Mouse (Mus musculus) lung, embryonic 16.5 days (tissue): ENCODE results near the gene Ms4a1. TPM values are rescaled to one million over a fixed set of nuclear protein-coding genes. Genes with fewer than 3 reads are reported as not detected.
A peak's percentile ranks its signal among the peaks of the same experiment; 100 is the strongest.
"Not testable (repeated sequence)": the region's sequence is repeated elsewhere in the genome, so short reads cannot be mapped to it uniquely, and the experiment has no call there.

Source experiments
- ATAC-seq: fragments of 200-750 bp; cut with Nextera tagmentation; 2 replicates; pipeline ENCODE4 v1.8.0; 2017; ENCODE audit warnings: low read depth, mild to moderate bottlenecking, moderate library complexity
- H3K27ac ChIP-seq: fragments of 300-500 bp; sonication (generic); 2 replicates; pipeline ENCODE4 v1.5.1; 2014; ENCODE audit warnings: mild to moderate bottlenecking, control low read depth, low read length
- H3K27me3 ChIP-seq: fragments of 300-500 bp; sonication (generic); 2 replicates; pipeline ENCODE4 v1.6.1; 2014; ENCODE audit warnings: low read depth, low read length, mixed read lengths; ENCODE audit not compliant: control insufficient read depth, insufficient read depth
- H3K36me3 ChIP-seq: fragments of 300-500 bp; sonication (generic); 2 replicates; pipeline ENCODE4 v1.6.1; 2014; ENCODE audit warnings: low read length; ENCODE audit not compliant: control insufficient read depth, insufficient read depth
- H3K4me1 ChIP-seq: fragments of 300-500 bp; sonication (generic); replicated peaks from 2 replicates; pipeline ENCODE4 v1.6.1; 2014; ENCODE audit warnings: low read length, mixed read lengths; ENCODE audit not compliant: control insufficient read depth, insufficient read depth
- H3K4me2 ChIP-seq: fragments of 300-500 bp; sonication (generic); 2 replicates; pipeline ENCODE4 v1.6.1; 2014; ENCODE audit warnings: low read depth, low read length, control low read depth
- H3K4me3 ChIP-seq: fragments of 300-500 bp; sonication (generic); 2 replicates; pipeline ENCODE4 v1.5.1; 2014; ENCODE audit warnings: mild to moderate bottlenecking, low read length, control low read depth
- H3K9ac ChIP-seq: fragments of 300-500 bp; sonication (generic); 2 replicates; pipeline ENCODE4 v1.6.1; 2014; ENCODE audit warnings: low read length, control low read depth
- H3K9me3 ChIP-seq: fragments of 300-500 bp; sonication (generic); 2 replicates; pipeline ENCODE4 v1.6.1; 2016; ENCODE audit warnings: low read length; ENCODE audit not compliant: control insufficient read depth
- WGBS: fragments of 180-500 bp; shearing (Covaris S2); extraction: QIAGEN DNeasy Blood & Tissue Kit; methylation state at CpG from one replicate; pipeline ENCODE4 v1.1.7; 2014; 5-methylcytosine and 5-hydroxymethylcytosine counted together
- polyA plus RNA-seq: library from polyadenylated mRNA; unstranded; fragments of >200 nt; fragmentation: Nextera tagmentation; extraction: Ambion mirVana; gene quantifications from 2 replicates; pipeline ENCODE4 v1.2.1, GENCODE M21; 2015

Ms4a1 gene
- not detected in 2 replicates for polyA plus RNA-seq

DNA sequence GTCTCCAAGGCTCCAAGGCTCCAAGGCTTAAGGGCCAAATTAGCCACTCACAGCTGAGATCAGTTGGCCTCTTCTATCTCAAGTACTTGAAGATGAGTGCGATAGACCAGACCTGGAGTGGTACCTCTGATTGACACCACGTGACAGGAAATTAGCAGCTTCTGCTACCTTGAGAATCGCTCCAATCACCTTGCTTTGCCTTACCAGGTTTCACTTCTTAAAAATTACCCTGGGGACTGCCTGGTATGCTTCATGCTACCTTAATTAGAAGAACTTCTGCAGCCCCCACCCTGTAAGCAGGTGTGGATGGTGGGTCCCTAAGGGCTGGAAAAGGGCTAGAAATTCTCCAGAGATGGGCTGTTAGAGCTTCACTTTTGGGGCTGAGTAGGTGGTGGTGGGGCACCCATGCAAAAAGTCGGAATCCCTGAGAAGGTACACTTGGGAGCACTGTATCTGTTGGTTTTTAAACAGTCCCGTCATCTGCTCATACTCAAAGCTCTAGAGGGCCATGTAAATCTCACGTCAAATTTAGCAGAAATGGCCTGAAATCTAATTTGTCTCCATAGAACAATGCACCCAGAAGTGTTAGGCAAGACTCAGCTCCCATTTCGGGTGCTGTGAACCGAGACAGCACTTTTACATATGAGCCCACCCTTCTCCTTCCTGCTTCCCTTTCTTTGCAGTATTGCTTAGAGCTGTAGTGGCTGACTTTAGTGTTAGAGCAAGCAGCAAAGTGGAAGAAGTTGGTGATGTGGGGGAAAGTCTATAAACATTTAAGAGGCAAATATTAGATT, at the start of gene Ms4a1:
Gene Ms4a1, minus strand, starts transcription at position 190 of the 794 bp plus-strand sequence.
- H3K9ac ChIP-seq: no peak within 1 kb of the TSS
- no peak within 1 kb of the TSS for H3K27ac ChIP-seq
- no peaks in the 10 kb centered on the region for H3K9me3 ChIP-seq
- H3K4me3 ChIP-seq: no peak within 1 kb of the TSS
- no peaks in the 10 kb centered on the region for H3K27me3 ChIP-seq
- no peak within 1 kb of the TSS for H3K4me2 ChIP-seq
- no peak for ATAC-seq
- no peaks in the 10 kb centered on the region for H3K36me3 ChIP-seq
- WGBS: 75% methylated on average over 8 of the region's 8 CpGs
- H3K4me1 ChIP-seq: no peaks in the 10 kb centered on the region

DNA sequence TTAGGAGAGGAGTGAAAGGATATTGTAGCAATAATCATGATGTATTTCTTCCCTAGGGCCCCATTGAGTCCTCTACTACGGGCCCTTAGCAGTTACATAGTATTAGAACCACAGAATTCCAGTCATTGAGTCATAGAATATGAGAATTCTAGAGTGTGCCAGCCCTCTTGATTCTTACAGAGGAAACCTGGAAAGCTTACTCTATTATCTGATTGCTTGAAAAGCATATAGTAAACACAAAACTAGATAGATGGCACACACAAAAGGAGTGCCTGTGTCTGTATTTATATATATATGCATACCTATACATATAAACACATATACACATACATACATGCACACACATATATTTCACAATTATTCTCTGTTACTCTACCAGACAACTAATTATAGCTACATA, 48.3 kb upstream of the Ms4a1 start, which contains the start of gene Ms4a14:
Gene Ms4a14, minus strand, starts transcription at position 101 of the 400 bp plus-strand sequence.
- WGBS: 61% methylated on average over 1 of the region's 1 CpGs
- no peak within 1 kb of the TSS for H3K9ac ChIP-seq
- H3K27ac ChIP-seq: no peak within 1 kb of the TSS
- H3K4me1 ChIP-seq: no peaks in the 10 kb centered on the region
- no peak within 1 kb of the TSS for H3K4me3 ChIP-seq
- H3K4me2 ChIP-seq: no peak within 1 kb of the TSS
- no peaks in the 10 kb centered on the region for H3K9me3 ChIP-seq
- ATAC-seq: no peak
- no peaks in the 10 kb centered on the region for H3K27me3 ChIP-seq
- no peaks in the 10 kb centered on the region for H3K36me3 ChIP-seq

DNA sequence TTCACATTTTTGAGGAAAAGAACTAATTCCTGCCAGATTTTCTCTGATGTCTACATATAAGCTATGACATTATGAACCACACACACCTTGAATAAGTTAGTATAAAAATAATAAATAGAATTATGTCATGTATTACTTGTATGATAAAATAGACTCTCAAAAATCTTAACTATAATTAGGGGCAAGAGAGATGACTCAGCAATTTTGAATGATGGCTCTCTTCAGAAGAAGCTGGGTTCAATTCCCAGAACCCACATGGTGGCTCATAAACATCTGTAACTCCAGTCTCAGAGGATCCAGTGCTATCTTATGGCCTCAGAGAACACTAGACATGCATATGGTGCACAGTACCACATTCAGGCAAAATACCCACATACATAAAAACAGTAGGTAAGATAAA, 42.8 kb upstream of the Ms4a1 start:
- H3K27me3 ChIP-seq: no peaks in the 10 kb centered on the region
- H3K4me2 ChIP-seq: no peak overlapping the region
- no peaks in the 10 kb centered on the region for H3K9me3 ChIP-seq
- no peak overlapping the region for H3K4me3 ChIP-seq
- ATAC-seq: no peak
- H3K9ac ChIP-seq: no peak overlapping the region
- no peak overlapping the region for H3K27ac ChIP-seq
- H3K4me1 ChIP-seq: no peaks in the 10 kb centered on the region
- no peaks in the 10 kb centered on the region for H3K36me3 ChIP-seq

DNA sequence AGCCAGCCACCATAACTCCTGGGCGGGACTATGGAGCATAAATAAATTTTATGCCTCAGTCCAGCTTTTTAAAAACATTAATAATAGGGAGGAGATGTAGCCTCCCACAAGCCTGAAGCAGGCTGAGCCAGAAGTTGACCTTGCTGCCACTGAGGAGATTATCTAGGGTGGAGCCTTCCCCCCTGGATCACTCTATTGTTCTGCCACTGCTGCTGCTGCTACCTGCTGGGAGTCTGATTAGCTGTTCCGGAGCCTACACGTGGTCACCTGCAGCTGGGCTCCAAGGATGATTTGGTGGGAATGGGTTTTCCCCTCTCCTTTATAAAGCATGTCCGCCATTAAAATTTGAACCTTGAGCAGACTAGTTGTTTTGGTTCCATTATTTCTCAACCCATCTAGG, 33.5 kb upstream of the Ms4a1 start:
- not testable (repeated sequence) for H3K4me3 ChIP-seq, H3K9me3 ChIP-seq, H3K36me3 ChIP-seq, H3K27ac ChIP-seq, H3K4me1 ChIP-seq, H3K9ac ChIP-seq, H3K4me2 ChIP-seq, H3K27me3 ChIP-seq, ATAC-seq
- whole genome bisulfite sequencing: 59% methylated on average over 4 of the region's 4 CpGs

DNA sequence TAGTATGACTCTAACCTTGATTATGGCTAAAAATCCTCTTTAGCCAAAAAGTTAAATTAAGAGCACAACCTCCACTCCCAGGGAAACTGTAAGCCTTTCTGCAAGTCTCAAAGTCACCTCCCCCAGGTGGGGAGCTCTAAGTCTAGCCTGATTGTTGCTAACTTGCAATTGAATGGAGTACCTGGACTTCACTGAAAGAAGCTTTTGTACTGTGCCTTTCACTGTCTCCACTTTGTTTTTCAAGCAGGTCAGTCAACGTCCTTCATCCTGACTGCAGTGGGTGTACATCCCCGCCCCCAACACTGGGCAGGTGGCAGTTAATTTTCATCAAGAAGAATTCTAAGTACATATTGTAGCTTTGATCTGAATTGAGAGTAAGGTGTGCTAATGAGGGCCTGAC, 32.9 kb upstream of the Ms4a1 start:
- ATAC-seq: no peak
- 44% methylated on average over 2 of the region's 2 CpGs for WGBS
- Histone ChIP-seq H3K27ac (no peak overlapping the region), H3K4me2 (no peak overlapping the region), H3K4me3 (no peak overlapping the region), H3K9me3 (no peaks in the 10 kb centered on the region), H3K9ac (no peak overlapping the region), H3K27me3 (no peaks in the 10 kb centered on the region), H3K36me3 (no peaks in the 10 kb centered on the region), H3K4me1 (no peaks in the 10 kb centered on the region)

- H3K9ac ChIP-seq, H3K36me3 ChIP-seq, H3K27ac ChIP-seq, H3K4me1 ChIP-seq, H3K27me3 ChIP-seq, ATAC-seq, H3K9me3 ChIP-seq: not testable (repeated sequence)
- H3K4me3 ChIP-seq: peak overlapping the region; percentile 51; the same call in 1 of the 2 replicates
- peak overlapping the region; percentile 59 for H3K4me2 ChIP-seq
- WGBS: 13% methylated on average over 3 of the region's 3 CpGs
Observed at GRCm38 (mm10) chr19:11293616-11294015, 27.6 kb upstream of the Ms4a1 start.

GRCm38 (mm10) chr19:11292990-11293389, 26.9 kb upstream of the Ms4a1 start:
- Histone ChIP-seq H3K4me1 (no peaks in the 10 kb centered on the region), H3K4me2 (peak overlapping the region; percentile 59), H3K4me3 (peak overlapping the region; percentile 51), H3K9ac (peak overlapping the region; percentile 61), H3K9me3 (no peaks in the 10 kb centered on the region), H3K36me3 (no peaks in the 10 kb centered on the region), H3K27me3 (no peaks in the 10 kb centered on the region), H3K27ac (no peak overlapping the region)
- ATAC-seq: no peak
- WGBS: 7% methylated on average over 12 of the region's 12 CpGs

DNA sequence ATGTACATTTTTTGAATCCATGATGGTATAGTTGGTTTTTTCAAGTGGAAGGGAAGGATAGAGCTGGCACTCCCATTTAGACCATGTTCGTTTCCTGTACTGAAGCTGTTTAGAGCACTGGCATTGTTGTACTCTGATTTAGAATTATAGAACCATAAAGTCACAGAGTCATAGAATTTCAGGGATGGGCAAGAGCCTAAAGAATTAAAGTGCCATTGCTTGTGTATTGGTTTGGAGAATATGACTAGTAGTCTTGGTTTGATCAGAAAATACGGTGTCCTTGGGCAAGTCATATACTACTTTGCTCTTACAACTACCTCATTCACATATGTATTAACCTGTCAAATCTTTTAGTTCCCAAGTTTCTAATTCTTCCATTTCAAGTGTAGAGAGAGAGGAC, 17.7 kb upstream of the Ms4a1 start, which contains the start of gene Ms4a5:
Gene Ms4a5, minus strand, starts transcription at position 101 of the 400 bp plus-strand sequence.
- Histone ChIP-seq H3K9me3 (no peaks in the 10 kb centered on the region), H3K4me2 (no peak within 1 kb of the TSS), H3K4me3 (no peak within 1 kb of the TSS), H3K27ac (no peak within 1 kb of the TSS), H3K4me1 (no peaks in the 10 kb centered on the region), H3K36me3 (no peaks in the 10 kb centered on the region), H3K9ac (no peak within 1 kb of the TSS), H3K27me3 (no peaks in the 10 kb centered on the region)
- 87% methylated on average over 2 of the region's 2 CpGs for whole genome bisulfite sequencing
- ATAC-seq: no peak

DNA sequence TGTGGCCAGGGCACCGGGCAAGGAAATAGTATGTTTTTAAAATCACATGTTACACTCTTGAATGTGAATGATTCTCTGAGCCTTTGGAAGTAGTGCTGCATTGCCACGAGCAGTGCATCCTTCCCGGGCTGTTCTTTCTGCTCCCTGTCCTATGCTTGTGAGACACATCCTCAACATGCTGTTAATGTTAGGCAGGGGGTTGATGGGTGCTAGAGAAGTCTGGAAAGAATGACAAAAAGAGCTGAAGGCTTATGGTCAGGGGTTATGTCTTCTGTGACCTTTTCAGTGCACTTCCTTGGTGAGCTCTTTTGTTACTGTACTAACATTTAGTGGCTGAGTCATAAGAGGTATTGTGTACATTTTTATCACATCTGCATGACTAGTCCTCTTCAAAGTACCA, 14.2 kb upstream of the Ms4a1 start:
- Histone ChIP-seq H3K4me1 (no peaks in the 10 kb centered on the region), H3K27ac (no peak overlapping the region), H3K9me3 (no peaks in the 10 kb centered on the region), H3K36me3 (no peaks in the 10 kb centered on the region), H3K27me3 (no peaks in the 10 kb centered on the region), H3K4me3 (no peak overlapping the region), H3K4me2 (no peak overlapping the region), H3K9ac (no peak overlapping the region)
- no peak for ATAC-seq
- 79% methylated on average over 3 of the region's 3 CpGs for WGBS
